Mouse (Mus musculus): ENCODE data around the gene D930007J09Rik. TPM values are rescaled to one million over a fixed set of nuclear protein-coding genes. Genes with fewer than 3 reads are reported as not detected.
A peak's percentile ranks its signal among the peaks of the same experiment; 100 is the strongest.

Gene D930007J09Rik
- polyA plus RNA-seq, 1 experiment = not detected

DNA sequence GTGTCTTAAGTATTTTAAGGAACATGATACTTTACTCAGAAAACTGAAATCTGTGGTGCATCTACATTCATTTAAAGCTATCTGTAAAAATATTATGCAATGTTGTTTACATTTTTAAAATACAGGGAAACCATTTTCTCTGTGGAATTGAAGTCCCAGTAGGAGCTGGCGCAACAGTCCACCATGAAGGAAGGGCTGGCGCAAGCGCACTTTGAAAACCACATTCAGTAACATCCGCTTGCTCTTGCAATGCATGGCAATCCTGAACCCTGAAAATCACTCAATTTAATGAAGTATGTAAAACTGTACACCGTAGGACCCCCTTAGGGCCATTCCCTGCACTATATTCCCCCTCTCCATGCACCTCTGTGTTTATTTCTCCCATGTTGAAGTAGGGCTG lies 31.9 kb upstream of the D930007J09Rik start:
- Histone ChIP-seq H3K4me1 (ENCODE audit: control insufficient read depth, insufficient read depth, low read length) (no peaks in the 10 kb centered on the region), H3K4me3 (ENCODE audit: insufficient read depth, low read length) (no peak overlapping the region), H3K27ac (ENCODE audit: insufficient read depth, low read length) (no peak overlapping the region)
- no peak for TF ChIP-seq POLR2A (IDR thresholded peaks at IDR 0.05; ENCODE audit: low read depth, low read length)
- TF ChIP-seq CTCF (IDR thresholded peaks at IDR 0.05; ENCODE audit: borderline replicate concordance, insufficient read depth, low read length) = no peak

DNA sequence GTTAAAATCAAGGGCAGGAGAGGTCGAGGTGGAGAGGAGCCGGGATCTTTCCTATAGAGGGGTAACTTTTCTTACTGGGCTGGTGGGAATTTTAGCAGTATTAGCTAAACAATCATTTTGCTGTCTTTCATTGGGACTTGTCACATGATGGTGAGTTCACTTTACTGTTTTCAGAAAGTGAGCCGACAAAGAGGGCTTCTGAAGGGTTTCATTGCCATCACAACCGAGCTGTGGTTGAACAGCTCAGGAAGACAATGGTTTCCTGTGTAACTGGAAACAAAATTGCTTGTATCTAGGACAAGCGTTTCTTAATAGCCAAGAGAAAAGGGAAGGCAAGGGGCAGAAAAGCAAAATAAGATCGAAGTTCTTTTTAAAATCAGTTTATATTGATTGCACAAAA lies 30.6 kb upstream of the D930007J09Rik start:
- H3K27ac ChIP-seq (ENCODE audit: insufficient read depth, low read length) = no peak overlapping the region
- H3K4me3 ChIP-seq (ENCODE audit: insufficient read depth, low read length) = no peak overlapping the region
- H3K4me1 ChIP-seq (ENCODE audit: control insufficient read depth, insufficient read depth, low read length) = no peaks in the 10 kb centered on the region
- no peak for TF ChIP-seq POLR2A (IDR thresholded peaks at IDR 0.05; ENCODE audit: low read depth, low read length)
- TF ChIP-seq CTCF (IDR thresholded peaks at IDR 0.05; ENCODE audit: borderline replicate concordance, insufficient read depth, low read length) = no peak

DNA sequence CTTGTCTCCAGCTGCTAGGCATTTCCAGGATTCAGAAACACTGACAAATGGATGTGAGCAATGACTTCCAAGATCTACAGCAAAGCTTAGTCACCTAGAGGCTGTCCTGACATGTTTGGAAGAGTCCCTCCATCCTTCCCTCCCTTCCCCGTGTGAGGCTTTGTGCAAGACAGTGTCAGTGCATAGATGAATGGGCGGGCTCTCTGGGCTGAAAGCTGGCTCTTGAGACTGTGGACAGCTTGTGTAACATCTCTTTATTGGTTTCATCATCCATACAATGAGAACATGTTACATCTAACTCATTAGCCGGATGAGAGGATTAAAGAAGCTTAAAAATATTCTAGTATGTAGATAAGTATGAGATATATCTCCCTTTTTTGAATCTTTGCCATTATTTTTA lies 30.1 kb upstream of the D930007J09Rik start:
- Histone ChIP-seq H3K27ac (ENCODE audit: insufficient read depth, low read length) (no peak overlapping the region), H3K4me3 (ENCODE audit: insufficient read depth, low read length) (no peak overlapping the region)

DNA sequence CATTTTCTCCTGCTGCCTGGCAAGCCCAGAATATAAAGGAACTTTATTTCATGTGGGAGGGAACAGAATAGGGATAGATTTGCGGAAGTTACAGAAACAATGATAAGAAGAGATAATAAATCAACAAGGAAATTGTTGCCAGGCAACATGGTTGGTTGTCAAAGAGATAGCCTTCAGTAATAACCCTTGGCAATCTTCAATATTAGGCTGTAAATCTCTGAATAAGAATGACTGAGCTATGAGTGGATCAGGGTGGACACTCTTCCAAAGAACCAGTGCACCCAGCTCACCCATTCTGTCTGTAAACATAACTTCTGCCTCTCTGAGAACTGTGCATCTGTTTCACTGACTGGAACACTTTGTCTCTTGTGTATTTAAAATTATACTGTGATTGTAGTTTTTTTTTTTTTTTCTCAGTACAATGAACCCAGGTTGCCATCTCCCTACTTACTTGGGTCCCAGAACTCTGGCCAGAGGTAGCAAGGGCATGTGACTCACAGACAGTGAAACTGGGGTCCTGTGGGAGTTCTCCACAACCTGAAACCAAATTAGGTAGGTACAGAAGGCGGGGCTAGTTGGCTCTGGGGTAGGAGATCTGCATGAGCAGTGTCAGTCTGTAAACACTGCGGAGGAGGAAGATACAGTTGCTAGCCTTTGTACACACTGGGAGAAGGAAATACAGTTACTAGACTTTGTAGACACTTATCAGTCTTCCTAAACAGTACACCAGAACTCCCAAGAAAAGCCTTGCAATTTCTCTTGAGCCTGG lies 29.0 kb upstream of the D930007J09Rik start:
- H3K27ac ChIP-seq (ENCODE audit: insufficient read depth, low read length) = no peak overlapping the region
- TF ChIP-seq CTCF (IDR thresholded peaks at IDR 0.05; ENCODE audit: borderline replicate concordance, insufficient read depth, low read length) (no peak), POLR2A (IDR thresholded peaks at IDR 0.05; ENCODE audit: low read depth, low read length) (no peak)
- no peaks in the 10 kb centered on the region for H3K4me1 ChIP-seq (ENCODE audit: control insufficient read depth, insufficient read depth, low read length)
- H3K4me3 ChIP-seq (ENCODE audit: insufficient read depth, low read length) = no peak overlapping the region

More for the DNA sequence above, 30.1 kb upstream of the D930007J09Rik start:
- TF ChIP-seq CTCF (IDR thresholded peaks at IDR 0.05; ENCODE audit: borderline replicate concordance, insufficient read depth, low read length) (no peak), POLR2A (IDR thresholded peaks at IDR 0.05; ENCODE audit: low read depth, low read length) (no peak)
- no peaks in the 10 kb centered on the region for H3K4me1 ChIP-seq (ENCODE audit: control insufficient read depth, insufficient read depth, low read length)

DNA sequence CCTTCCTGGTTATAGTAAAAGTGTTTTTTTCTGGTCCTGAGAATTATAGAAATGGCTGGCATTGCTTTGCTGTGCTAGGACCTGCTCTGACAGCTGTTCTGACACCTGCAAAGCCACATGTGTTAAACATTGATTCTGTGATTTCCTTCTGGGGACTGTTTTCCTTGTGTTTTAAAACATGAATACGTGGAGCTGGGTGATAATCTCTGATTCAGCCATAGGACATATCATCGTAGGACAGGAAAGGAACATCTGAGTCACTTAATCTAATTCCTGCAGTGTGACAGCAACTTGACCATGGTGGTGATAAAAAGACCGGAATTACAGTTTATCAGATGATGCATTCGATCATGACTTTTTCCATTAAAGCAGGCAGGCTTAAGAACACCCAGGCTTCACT lies 26.2 kb upstream of the D930007J09Rik start:
- Histone ChIP-seq H3K4me3 (ENCODE audit: insufficient read depth, low read length) (no peak overlapping the region), H3K4me1 (ENCODE audit: control insufficient read depth, insufficient read depth, low read length) (no peaks in the 10 kb centered on the region), H3K27ac (ENCODE audit: insufficient read depth, low read length) (no peak overlapping the region)
- TF ChIP-seq POLR2A (IDR thresholded peaks at IDR 0.05; ENCODE audit: low read depth, low read length) (no peak), CTCF (IDR thresholded peaks at IDR 0.05; ENCODE audit: borderline replicate concordance, insufficient read depth, low read length) (no peak)

DNA sequence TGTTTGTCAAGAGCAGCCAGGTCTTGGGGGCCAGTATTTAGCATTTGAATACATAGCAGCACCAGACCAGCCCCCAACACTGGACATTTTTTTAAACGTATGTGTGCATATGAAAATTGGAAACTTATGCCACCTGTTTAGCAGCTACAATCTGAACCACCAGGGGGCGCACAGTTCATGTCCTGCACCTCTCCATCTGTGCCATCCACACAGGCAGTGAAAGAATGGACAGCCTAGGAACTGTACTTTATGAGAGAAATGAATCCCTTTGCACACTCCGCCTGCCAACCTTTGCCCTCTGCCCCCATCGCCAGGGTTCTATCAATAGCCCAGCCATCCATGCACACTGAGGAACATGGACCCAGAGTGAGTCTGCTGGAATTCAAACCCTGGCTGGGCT lies 25.3 kb upstream of the D930007J09Rik start:
- no peak overlapping the region for H3K27ac ChIP-seq (ENCODE audit: insufficient read depth, low read length)
- TF ChIP-seq POLR2A (IDR thresholded peaks at IDR 0.05; ENCODE audit: low read depth, low read length) (no peak), CTCF (IDR thresholded peaks at IDR 0.05; ENCODE audit: borderline replicate concordance, insufficient read depth, low read length) (peak; percentile 72; the same call in 1 of the 2 replicates)
- H3K4me3 ChIP-seq (ENCODE audit: insufficient read depth, low read length) = no peak overlapping the region
- no peaks in the 10 kb centered on the region for H3K4me1 ChIP-seq (ENCODE audit: control insufficient read depth, insufficient read depth, low read length)

DNA sequence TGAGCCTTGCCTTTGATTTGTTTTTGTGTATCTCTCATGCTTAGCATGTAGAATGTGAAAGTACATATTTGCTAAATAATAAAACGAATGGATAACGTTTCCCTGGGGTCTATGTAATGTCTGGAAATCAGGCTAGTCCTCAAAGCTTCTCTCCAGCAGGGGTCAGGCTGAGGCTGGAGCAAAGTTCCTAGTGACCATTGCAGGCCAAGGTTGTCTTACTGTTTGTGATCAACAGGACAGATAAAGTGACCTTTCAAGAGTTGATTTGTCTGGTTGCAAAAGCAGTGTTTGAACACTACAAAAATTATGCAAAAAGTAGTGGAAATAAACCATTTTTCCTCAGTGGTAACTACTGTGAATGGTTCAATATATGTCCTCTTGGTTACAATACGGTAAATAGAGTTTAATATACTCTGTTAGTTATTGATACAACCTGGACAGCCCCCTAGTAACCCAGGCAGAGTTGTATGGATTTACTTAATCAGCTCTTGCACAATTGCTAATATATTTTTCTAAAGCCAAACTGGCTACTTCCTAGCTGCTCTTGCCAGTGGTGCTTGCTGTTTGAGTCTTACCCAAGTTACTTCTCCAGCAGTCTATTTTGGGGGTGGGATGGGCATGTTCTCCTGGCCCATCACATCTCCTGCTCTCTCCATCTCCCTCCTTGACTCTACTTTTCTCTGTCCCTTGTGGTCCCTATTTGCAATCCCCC lies 24.6 kb upstream of the D930007J09Rik start:
- Histone ChIP-seq H3K4me3 (ENCODE audit: insufficient read depth, low read length) (no peak overlapping the region), H3K4me1 (ENCODE audit: control insufficient read depth, insufficient read depth, low read length) (no peaks in the 10 kb centered on the region), H3K27ac (ENCODE audit: insufficient read depth, low read length) (no peak overlapping the region)
- TF ChIP-seq CTCF (IDR thresholded peaks at IDR 0.05; ENCODE audit: borderline replicate concordance, insufficient read depth, low read length) (no peak), POLR2A (IDR thresholded peaks at IDR 0.05; ENCODE audit: low read depth, low read length) (no peak)

DNA sequence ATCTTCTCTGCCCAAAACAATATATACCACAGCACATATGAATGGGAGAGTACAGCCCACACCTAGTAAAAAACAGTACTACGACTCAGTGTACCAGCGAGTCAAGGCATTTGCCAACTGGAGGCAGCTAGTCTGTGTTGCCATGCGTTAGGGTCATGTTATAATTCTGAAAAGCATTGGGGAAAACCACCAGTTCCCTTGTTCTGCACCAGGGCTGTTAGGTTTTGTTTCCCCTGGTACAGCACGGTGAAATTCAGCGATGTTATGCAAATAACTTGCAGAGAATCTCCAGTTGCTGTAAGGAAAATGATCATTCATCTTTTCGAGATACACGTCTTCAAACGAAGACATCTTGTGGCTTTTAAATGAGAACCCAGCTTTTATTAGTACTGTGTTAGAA lies 22.9 kb upstream of the D930007J09Rik start:
- Histone ChIP-seq H3K4me3 (ENCODE audit: insufficient read depth, low read length) (no peak overlapping the region), H3K27ac (ENCODE audit: insufficient read depth, low read length) (no peak overlapping the region), H3K4me1 (ENCODE audit: control insufficient read depth, insufficient read depth, low read length) (no peaks in the 10 kb centered on the region)
- TF ChIP-seq POLR2A (IDR thresholded peaks at IDR 0.05; ENCODE audit: low read depth, low read length) = no peak
- TF ChIP-seq CTCF (IDR thresholded peaks at IDR 0.05; ENCODE audit: borderline replicate concordance, insufficient read depth, low read length) = no peak

DNA sequence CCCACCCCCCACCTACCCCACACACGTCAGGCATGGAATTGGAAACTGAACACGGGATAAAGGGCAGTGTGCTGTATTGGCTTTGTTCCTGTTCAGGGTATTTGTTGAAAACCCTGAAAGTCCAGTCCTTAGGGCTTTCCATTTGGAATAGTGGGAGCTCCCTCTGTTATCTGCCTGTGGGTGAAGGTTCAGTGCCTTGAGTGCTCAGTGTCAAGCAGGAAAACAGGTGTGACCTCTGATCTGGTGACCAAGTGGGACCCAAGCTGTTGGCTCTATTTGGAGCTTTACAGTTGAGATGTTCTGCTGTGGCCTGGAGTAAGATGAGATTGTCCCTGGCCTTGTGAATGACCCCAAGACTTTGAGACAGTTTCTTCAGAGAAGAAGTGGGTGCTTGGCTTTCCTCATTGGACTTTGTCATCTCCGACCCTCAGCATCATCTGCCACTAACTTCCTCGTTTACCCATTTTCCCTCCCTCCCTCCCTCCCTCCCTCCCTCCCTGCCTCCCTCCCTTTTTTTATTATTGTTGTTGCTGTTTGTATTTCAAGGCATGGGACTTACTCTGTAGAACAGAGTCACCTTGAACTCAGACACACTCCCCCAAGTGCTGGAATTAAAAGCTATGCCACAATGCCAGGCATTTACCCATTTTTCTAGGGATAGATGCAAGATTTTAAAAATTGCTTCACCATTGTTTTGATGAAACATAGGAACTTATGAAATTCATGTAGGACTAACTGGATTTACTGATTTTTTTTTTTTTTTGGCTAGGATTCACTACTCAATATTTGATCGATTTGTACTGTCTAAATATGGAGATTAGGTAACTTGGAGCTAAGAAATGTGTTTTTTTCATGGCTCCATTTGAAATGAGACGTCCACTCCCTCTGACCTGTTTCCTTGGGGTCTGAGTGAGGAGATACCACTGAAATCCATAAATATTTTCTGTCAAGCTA lies 22.0 kb upstream of the D930007J09Rik start:
- TF ChIP-seq CTCF (IDR thresholded peaks at IDR 0.05; ENCODE audit: borderline replicate concordance, insufficient read depth, low read length) (no peak), POLR2A (IDR thresholded peaks at IDR 0.05; ENCODE audit: low read depth, low read length) (no peak)
- H3K4me3 ChIP-seq (ENCODE audit: insufficient read depth, low read length) = no peak overlapping the region
- no peaks in the 10 kb centered on the region for H3K4me1 ChIP-seq (ENCODE audit: control insufficient read depth, insufficient read depth, low read length)
- H3K27ac ChIP-seq (ENCODE audit: insufficient read depth, low read length) = no peak overlapping the region
